ENCODE assay signal across 8 mouse cellular contexts in the genomic region with DNA sequence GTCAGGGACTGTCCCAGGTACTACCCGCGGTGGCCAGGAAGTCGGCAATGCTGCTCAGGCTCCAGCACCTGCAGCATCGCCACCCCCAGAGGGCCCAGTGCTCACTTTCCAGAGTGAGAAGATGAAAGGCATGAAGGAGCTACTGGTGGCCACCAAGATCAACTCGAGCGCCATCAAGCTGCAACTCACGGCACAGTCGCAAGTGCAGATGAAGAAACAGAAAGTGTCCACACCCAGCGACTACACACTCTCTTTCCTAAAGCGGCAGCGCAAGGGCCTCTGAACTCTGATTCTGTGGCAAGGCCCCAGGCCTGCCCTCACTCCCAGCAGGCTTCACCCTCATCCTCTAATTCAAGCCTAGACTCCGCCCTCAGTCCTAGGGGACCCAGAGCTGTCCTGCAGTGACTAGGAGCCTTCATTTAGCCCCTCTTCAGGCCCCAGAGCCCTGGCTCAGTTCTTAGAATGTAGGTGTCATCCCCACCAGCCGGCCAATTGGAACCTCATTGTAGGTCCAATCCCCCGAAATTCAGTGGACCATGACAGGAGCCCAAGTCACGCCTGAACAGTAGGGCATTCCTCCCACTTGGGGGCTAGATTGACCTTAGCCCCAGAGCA. TPM values are rescaled to one million over a fixed set of nuclear protein-coding genes. Genes with fewer than 3 reads are reported as not detected.
DNase-seq lines count a peak whose midpoint lies in the region; ATAC-seq lines count a peak whose summit lies in the region.

No protein-coding gene starts in this region.

- H3K4me3 ChIP-seq in hindbrain, embryonic 10.5 days, result peak overlapping the region; percentile 76; the same call in 1 of the 2 replicates
- H3K4me3 ChIP-seq in hindbrain, embryonic 11.5 days (ENCODE audit: low read depth, low read length), result no peak overlapping the region
- H3K4me3 ChIP-seq in forebrain, embryonic 12.5 days (replicated peaks), result no peak overlapping the region

- no peaks in the 10 kb centered on the region for H3K9me3 ChIP-seq in hindbrain, embryonic 10.5 days
- no peaks in the 10 kb centered on the region for H3K9me3 ChIP-seq in hindbrain, embryonic 11.5 days (ENCODE audit: control insufficient read depth, low read length)
- no peaks in the 10 kb centered on the region for H3K9me3 ChIP-seq in forebrain, embryonic 12.5 days

- no peak for DNase-seq in hindbrain, embryonic 10.5 days (ENCODE audit: low spot score)
- no peak for DNase-seq in hindbrain, embryonic 11.5 days (ENCODE audit: low spot score)
- peak; percentile 56 to 71 for DNase-seq in heart, adult 9 months (ENCODE audit: low spot score in 2 of 2)
- DNase-seq in kidney, adult 8-10 months, result peak; percentile 85
- peak; percentile 77 for DNase-seq in lung, postnatal 10 days
- DNase-seq in spleen, postnatal 4 days (ENCODE audit: low spot score in 2 of 2), result peak; percentile 81 to 87
- DNase-seq in layer of hippocampus, adult 11-12 months (ENCODE audit: low spot score), result no peak

- H3K9ac ChIP-seq in hindbrain, embryonic 11.5 days (ENCODE audit: low read depth, low read length), result no peak overlapping the region
- no peak overlapping the region; the same call in 1 of the 2 replicates for H3K9ac ChIP-seq in forebrain, embryonic 12.5 days

- peaks cover 5% of the 10 kb centered on the region; the same call in 1 of the 2 replicates for H3K27me3 ChIP-seq in hindbrain, embryonic 10.5 days (ENCODE audit: insufficient read depth, poor library complexity, severe bottlenecking)
- no peaks in the 10 kb centered on the region for H3K27me3 ChIP-seq in hindbrain, embryonic 11.5 days (ENCODE audit: control insufficient read depth, insufficient read depth, low read length)
- no peaks in the 10 kb centered on the region for H3K27me3 ChIP-seq in forebrain, embryonic 12.5 days

- H3K27ac ChIP-seq in hindbrain, embryonic 10.5 days, result no peak overlapping the region
- H3K27ac ChIP-seq in hindbrain, embryonic 11.5 days (ENCODE audit: low read depth, low read length), result no peak overlapping the region
- no peak overlapping the region for H3K27ac ChIP-seq in forebrain, embryonic 12.5 days

- ATAC-seq in hindbrain, embryonic 11.5 days (ENCODE audit: low FRiP score), result no peak
- no peak for ATAC-seq in forebrain, embryonic 12.5 days (ENCODE audit: low FRiP score)

- 70% methylated on average over 15 of the region's 15 CpGs for WGBS in hindbrain, embryonic 10.5 days
- 72% methylated on average over 15 of the region's 15 CpGs for WGBS in hindbrain, embryonic 11.5 days
- WGBS in forebrain, embryonic 12.5 days, result 68% methylated on average over 15 of the region's 15 CpGs

- H3K4me2 ChIP-seq in hindbrain, embryonic 11.5 days (replicated peaks; ENCODE audit: low read depth, low read length), result no peak overlapping the region
- H3K4me2 ChIP-seq in forebrain, embryonic 12.5 days, result no peak overlapping the region

- H3K4me1 ChIP-seq in hindbrain, embryonic 10.5 days (replicated peaks), result peaks cover 66% of the 10 kb centered on the region
- H3K4me1 ChIP-seq in hindbrain, embryonic 11.5 days (replicated peaks; ENCODE audit: control insufficient read depth, insufficient read depth, low read length), result peaks cover 12% of the 10 kb centered on the region
- peaks cover 40% of the 10 kb centered on the region for H3K4me1 ChIP-seq in forebrain, embryonic 12.5 days

- peaks cover 72% of the 10 kb centered on the region for H3K36me3 ChIP-seq in hindbrain, embryonic 10.5 days
- peaks cover 8% of the 10 kb centered on the region; the same call in 1 of the 2 replicates for H3K36me3 ChIP-seq in hindbrain, embryonic 11.5 days (ENCODE audit: control insufficient read depth, insufficient read depth, low read length)
- peaks cover 61% of the 10 kb centered on the region for H3K36me3 ChIP-seq in forebrain, embryonic 12.5 days (replicated peaks)

RNA-seq across cellular contexts. Expression of gene Map4k2, which starts 0.9 kb away (rescaled TPM):
- polyA plus RNA-seq in hindbrain, embryonic 10.5 days (2016; fragmentation: Nextera tagmentation; extraction: Ambion mirVana), result 13.1 and 14.7 TPM in 2 replicates
- polyA plus RNA-seq in hindbrain, embryonic 11.5 days (2014; fragmentation: Nextera tagmentation; extraction: Ambion mirVana), result 6.7 and 8.5 TPM in 2 replicates
- polyA plus RNA-seq in forebrain, embryonic 12.5 days (2016; fragmentation: Nextera tagmentation; extraction: Ambion mirVana), result 14.4 and 15.1 TPM in 2 replicates

RNA-seq across cellular contexts. Expression of gene Men1, which starts 5.2 kb away (rescaled TPM):
- polyA plus RNA-seq in hindbrain, embryonic 10.5 days (2016; fragmentation: Nextera tagmentation; extraction: Ambion mirVana), result 125 and 129 TPM in 2 replicates
- polyA plus RNA-seq in hindbrain, embryonic 11.5 days (2014; fragmentation: Nextera tagmentation; extraction: Ambion mirVana), result 43.0 and 51.3 TPM in 2 replicates
- 97.1 and 107 TPM in 2 replicates for polyA plus RNA-seq in forebrain, embryonic 12.5 days (2016; fragmentation: Nextera tagmentation; extraction: Ambion mirVana)

RNA-seq across cellular contexts. Expression of gene Sf1, which starts 23.5 kb away (rescaled TPM):
- 198 and 221 TPM in 2 replicates for polyA plus RNA-seq in hindbrain, embryonic 10.5 days (2016; fragmentation: Nextera tagmentation; extraction: Ambion mirVana)
- 156 and 178 TPM in 2 replicates for polyA plus RNA-seq in hindbrain, embryonic 11.5 days (2014; fragmentation: Nextera tagmentation; extraction: Ambion mirVana)
- 204 and 221 TPM in 2 replicates for polyA plus RNA-seq in forebrain, embryonic 12.5 days (2016; fragmentation: Nextera tagmentation; extraction: Ambion mirVana)

RNA-seq across cellular contexts. Expression of gene Cdc42bpg, which starts 33.7 kb away (rescaled TPM):
- 0.29 and 0.37 TPM in 2 replicates for polyA plus RNA-seq in hindbrain, embryonic 10.5 days (2016; fragmentation: Nextera tagmentation; extraction: Ambion mirVana)
- polyA plus RNA-seq in hindbrain, embryonic 11.5 days (2014; fragmentation: Nextera tagmentation; extraction: Ambion mirVana), result 0.50 and 0.82 TPM in 2 replicates
- polyA plus RNA-seq in forebrain, embryonic 12.5 days (2016; fragmentation: Nextera tagmentation; extraction: Ambion mirVana), result 0.36 and 0.38 TPM in 2 replicates

RNA-seq across cellular contexts. Expression of gene Pygm, which starts 44.2 kb away (rescaled TPM):
- 1.3 and 1.9 TPM in 2 replicates for polyA plus RNA-seq in hindbrain, embryonic 10.5 days (2016; fragmentation: Nextera tagmentation; extraction: Ambion mirVana)
- polyA plus RNA-seq in hindbrain, embryonic 11.5 days (2014; fragmentation: Nextera tagmentation; extraction: Ambion mirVana), result 1.6 and 2.1 TPM in 2 replicates
- 0.78 and 1.5 TPM in 2 replicates for polyA plus RNA-seq in forebrain, embryonic 12.5 days (2016; fragmentation: Nextera tagmentation; extraction: Ambion mirVana)

Comparison
In these comparisons a context has a peak if more than half of its experiments do, and no peak if none do; other contexts are left out.
1. DNase-seq: peak in heart, adult 9 months (2 of 2), kidney, adult 8-10 months (2 of 2), lung, postnatal 10 days (single experiment) and spleen, postnatal 4 days (2 of 2); none in hindbrain, embryonic 10.5 days (single experiment), hindbrain, embryonic 11.5 days (single experiment) and layer of hippocampus, adult 11-12 months (single experiment).